Mouse (Mus musculus): ENCODE results near the gene Thumpd3.

DNA sequence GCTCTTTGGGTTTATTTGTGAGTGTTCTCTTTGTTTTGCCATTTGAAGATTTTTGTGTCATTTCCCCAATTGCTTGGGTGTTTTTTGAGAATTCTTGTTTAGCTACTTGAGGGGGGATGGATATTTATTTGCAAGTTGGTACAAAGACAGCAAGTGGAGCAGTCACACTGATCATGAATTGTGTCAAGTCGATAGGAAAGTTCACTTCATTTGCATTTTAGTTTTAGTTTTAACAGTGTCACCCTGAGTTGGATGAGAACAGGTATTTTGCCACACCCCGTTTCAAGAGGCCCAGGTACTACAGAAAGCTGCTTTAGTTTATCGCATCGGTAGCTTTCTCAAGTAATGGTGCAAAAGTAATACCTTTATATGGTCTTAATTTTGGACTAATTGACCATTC lies 56.5 kb downstream of the Thumpd3 start:
- TF ChIP-seq CTCF (IDR thresholded peaks at IDR 0.05; ENCODE audit: extremely low read depth, insufficient read depth, insufficient read length, insufficient replicate concordance) (no peak), POLR2A (IDR thresholded peaks at IDR 0.05; ENCODE audit: low read depth, low read length) (no peak)
